In genomic region chr16:89934616-89935015, GRCm38 (mm10) we compare ENCODE assay signal across 12 mouse cellular contexts.
"Had no signal": no experiment of that assay in that cellular context is flagged by ENCODE, and none has a peak within 500 bp of the region (broad histone marks: within the 10 kb centered on the region; RNA-seq: fewer than 3 reads in every experiment).

No protein-coding gene starts in this region.

- H3K9me3 ChIP-seq: limb, embryonic 12.5 days; midbrain, embryonic 12.5 days had no signal

- DNase-seq: kidney, adult 11 months; kidney, adult 9 months; kidney, postnatal 10 days; kidney, postnatal 4 days; liver; right cerebral cortex, postnatal 14 days; thymus, adult 18-20 months; thymus, postnatal 14 days had no signal

- H3K27ac ChIP-seq: left cerebral cortex, adult 2 months; limb, embryonic 12.5 days; liver, embryonic 14.5 days; midbrain, embryonic 12.5 days had no signal

- H3K4me2 ChIP-seq: limb, embryonic 12.5 days; midbrain, embryonic 12.5 days had no signal

- H3K36me3 ChIP-seq: limb, embryonic 12.5 days; midbrain, embryonic 12.5 days had no signal

- H3K4me3 ChIP-seq: left cerebral cortex, adult 2 months; limb, embryonic 12.5 days; midbrain, embryonic 12.5 days had no signal

- H3K9ac ChIP-seq: limb, embryonic 12.5 days; liver, embryonic 14.5 days; midbrain, embryonic 12.5 days had no signal

- H3K27me3 ChIP-seq: limb, embryonic 12.5 days; midbrain, embryonic 12.5 days had no signal

- H3K4me1 ChIP-seq: midbrain, embryonic 12.5 days had no signal
